Mouse (Mus musculus): ENCODE measurements around the gene Tnfaip8l1.

The Tnfaip8l1 gene

GRCm38 (mm10) chr17:56139858-56140595, 22.2 kb upstream of the Tnfaip8l1 start, which contains the start of gene Sema6b:
Gene Sema6b (minus strand): TSS chr17:56140343.
- DNase-seq = peak; percentile 78

GRCm38 (mm10) chr17:56141702-56142605, 20.3 kb upstream of the Tnfaip8l1 start:
- DNase-seq = no peak

- DNase-seq = no peak
Measured at GRCm38 (mm10) chr17:56144546-56144945, 17.7 kb upstream of the Tnfaip8l1 start.

GRCm38 (mm10) chr17:56146131-56146530, 16.1 kb upstream of the Tnfaip8l1 start:
- DNase-seq = no peak

- DNase-seq = no peak
Measured at GRCm38 (mm10) chr17:56147420-56147819, 14.9 kb upstream of the Tnfaip8l1 start.

- no peak for DNase-seq
Measured at GRCm38 (mm10) chr17:56148280-56148679, 14.0 kb upstream of the Tnfaip8l1 start.

- no peak for DNase-seq
Measured at GRCm38 (mm10) chr17:56148790-56149618, 13.3 kb upstream of the Tnfaip8l1 start.

GRCm38 (mm10) chr17:56149897-56150296, 12.4 kb upstream of the Tnfaip8l1 start:
- DNase-seq = no peak

- DNase-seq = peak; percentile 82
Measured at GRCm38 (mm10) chr17:56153643-56154042, 8.6 kb upstream of the Tnfaip8l1 start.

- DNase-seq = peak; percentile 79
Measured at GRCm38 (mm10) chr17:56159729-56160128, 2.5 kb upstream of the Tnfaip8l1 start.

- peak; percentile 51 for DNase-seq
Measured at GRCm38 (mm10) chr17:56163523-56164102, 1.3 kb downstream of the Tnfaip8l1 start.

GRCm38 (mm10) chr17:56164510-56164909, 2.2 kb downstream of the Tnfaip8l1 start:
- DNase-seq = no peak

GRCm38 (mm10) chr17:56165671-56166070, 3.4 kb downstream of the Tnfaip8l1 start:
- no peak for DNase-seq

GRCm38 (mm10) chr17:56169830-56170229, 7.6 kb downstream of the Tnfaip8l1 start:
- no peak for DNase-seq

- no peak for DNase-seq
Measured at GRCm38 (mm10) chr17:56170636-56171035, 8.4 kb downstream of the Tnfaip8l1 start.

GRCm38 (mm10) chr17:56171456-56171855, 9.2 kb downstream of the Tnfaip8l1 start:
- DNase-seq = no peak

GRCm38 (mm10) chr17:56171881-56172280, 9.6 kb downstream of the Tnfaip8l1 start:
- DNase-seq = no peak

- no peak for DNase-seq
Measured at GRCm38 (mm10) chr17:56173401-56174046, 11.2 kb downstream of the Tnfaip8l1 start.

- DNase-seq = no peak
Measured at GRCm38 (mm10) chr17:56175416-56175815, 13.1 kb downstream of the Tnfaip8l1 start.

- no peak for DNase-seq
Measured at GRCm38 (mm10) chr17:56182975-56183657, 20.8 kb downstream of the Tnfaip8l1 start.

GRCm38 (mm10) chr17:56183658-56184103, 21.4 kb downstream of the Tnfaip8l1 start, which contains the start of gene Mydgf:
Gene Mydgf (minus strand): TSS chr17:56183920.
- peak; percentile 98 for DNase-seq
